In the genomic region with DNA sequence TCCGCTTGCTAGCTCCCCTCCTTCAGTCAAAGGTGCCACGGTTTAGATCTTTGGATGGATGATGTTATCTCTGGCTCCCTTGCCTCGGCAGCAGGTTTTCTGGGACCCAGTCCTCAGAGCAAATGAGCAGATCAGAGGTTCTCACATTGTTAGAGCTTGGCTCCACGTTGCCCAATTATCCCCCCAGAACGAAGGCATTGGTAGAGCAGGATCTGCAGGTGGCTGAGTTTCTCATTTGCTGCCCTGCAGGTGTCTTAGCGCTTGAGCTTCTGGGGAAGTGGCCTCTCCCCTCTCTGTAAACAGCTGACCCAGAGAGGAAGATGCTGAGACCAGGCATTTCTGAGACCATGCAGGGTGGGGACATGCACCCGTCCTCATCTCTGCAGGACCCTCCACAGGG, we compare ENCODE assay signal across 26 mouse cellular contexts. TPM values are rescaled to one million over a fixed set of nuclear protein-coding genes. Genes with fewer than 3 reads are reported as not detected.
DNase-seq lines count a peak whose midpoint lies in the region; ATAC-seq and TF ChIP-seq lines count a peak whose summit lies in the region.
"Had no signal": no experiment of that assay in that cellular context is flagged by ENCODE, and none has a peak within 500 bp of the region (broad histone marks: within the 10 kb centered on the region; RNA-seq: fewer than 3 reads in every experiment).

No protein-coding gene starts in this region.

- H3K4me2 ChIP-seq in forebrain, embryonic 14.5 days (ENCODE audit: low read length) = no peak overlapping the region
- H3K4me2 ChIP-seq in hindbrain, postnatal 0 days (ENCODE audit: low read depth, low read length) = no peak overlapping the region
- no peak overlapping the region for H3K4me2 ChIP-seq in hindbrain, embryonic 12.5 days (replicated peaks)
- H3K4me2 ChIP-seq: embryonic facial prominence, embryonic 13.5 days; embryonic facial prominence, embryonic 15.5 days; forebrain, embryonic 13.5 days had no signal

- no peak for TF ChIP-seq CTCF in hindbrain, postnatal 0 days (IDR thresholded peaks at IDR 0.05; ENCODE audit: low read depth)
- no peak for TF ChIP-seq CTCF in brain, embryonic 14.5 days (IDR thresholded peaks at IDR 0.05; ENCODE audit: borderline replicate concordance, extremely low read depth, insufficient read depth, insufficient read length)

- H3K27ac ChIP-seq in forebrain, embryonic 10.5 days = peak overlapping the region; percentile 48
- no peak overlapping the region for H3K27ac ChIP-seq in forebrain, embryonic 14.5 days (ENCODE audit: low read depth, low read length)
- H3K27ac ChIP-seq in hindbrain, postnatal 0 days = no peak overlapping the region
- H3K27ac ChIP-seq in hindbrain, embryonic 12.5 days = no peak overlapping the region
- H3K27ac ChIP-seq: embryonic facial prominence, embryonic 13.5 days; embryonic facial prominence, embryonic 15.5 days; forebrain, embryonic 13.5 days had no signal

- no peak for TF ChIP-seq POLR2A in brain, embryonic 14.5 days (IDR thresholded peaks at IDR 0.05; ENCODE audit: borderline replicate concordance, extremely low read depth, insufficient read depth, insufficient read length, poor library complexity, severe bottlenecking)

- H3K9ac ChIP-seq in forebrain, embryonic 14.5 days (ENCODE audit: low read length) = no peak overlapping the region
- no peak overlapping the region for H3K9ac ChIP-seq in hindbrain, postnatal 0 days (replicated peaks; ENCODE audit: low read length)
- no peak overlapping the region for H3K9ac ChIP-seq in hindbrain, embryonic 12.5 days
- H3K9ac ChIP-seq: embryonic facial prominence, embryonic 13.5 days; embryonic facial prominence, embryonic 15.5 days; forebrain, embryonic 13.5 days had no signal

- DNase-seq in forebrain, embryonic 10.5 days (ENCODE audit: extremely low spot score, low spot score) = no peak
- DNase-seq in forebrain, embryonic 14.5 days (ENCODE audit: low spot score) = no peak
- DNase-seq in hindbrain, postnatal 0 days (ENCODE audit: low spot score) = peak; percentile 5
- DNase-seq in A20 (ENCODE audit: low read depth, low spot score) = peak; percentile 70
- peak; percentile 36 for DNase-seq in brain, embryonic 14.5 days (ENCODE audit: low read depth)
- DNase-seq in spleen, postnatal 14 days (ENCODE audit: low spot score in 2 of 2) = no peak
- DNase-seq: adrenal gland, adult 8-10 months; adrenal gland, postnatal 14 days; adrenal gland, postnatal 36 days; B cell, adult 2 months; cerebellum, adult 11 months; cerebellum, adult 18-20 months; cerebellum, adult 9-10 months; cerebellum, postnatal 10 days; embryo, embryonic 11 days had no signal

- peaks cover 13% of the 10 kb centered on the region for H3K4me1 ChIP-seq in forebrain, embryonic 10.5 days
- H3K4me1 ChIP-seq in forebrain, embryonic 14.5 days (ENCODE audit: control insufficient read depth, insufficient read depth, low read length) = no peaks in the 10 kb centered on the region
- no peaks in the 10 kb centered on the region for H3K4me1 ChIP-seq in hindbrain, postnatal 0 days (ENCODE audit: insufficient read depth, low read length)
- no peaks in the 10 kb centered on the region for H3K4me1 ChIP-seq in hindbrain, embryonic 12.5 days
- H3K4me1 ChIP-seq: embryonic facial prominence, embryonic 13.5 days had no signal

- no peak overlapping the region for H3K4me3 ChIP-seq in forebrain, embryonic 10.5 days
- no peak overlapping the region for H3K4me3 ChIP-seq in forebrain, embryonic 14.5 days (ENCODE audit: low read depth, low read length)
- no peak overlapping the region for H3K4me3 ChIP-seq in hindbrain, postnatal 0 days (ENCODE audit: low read length)
- H3K4me3 ChIP-seq in hindbrain, embryonic 12.5 days = no peak overlapping the region
- H3K4me3 ChIP-seq: embryonic facial prominence, embryonic 13.5 days; embryonic facial prominence, embryonic 15.5 days; erythroblast, embryonic 14.5 days; forebrain, embryonic 13.5 days had no signal

- 41% methylated on average over 7 of the region's 7 CpGs for WGBS in forebrain, embryonic 10.5 days
- 32% methylated on average over 7 of the region's 7 CpGs for WGBS in forebrain, embryonic 14.5 days
- WGBS in hindbrain, postnatal 0 days = 42% methylated on average over 7 of the region's 7 CpGs
- WGBS in hindbrain, embryonic 12.5 days = 54% methylated on average over 7 of the region's 7 CpGs

- H3K9me3 ChIP-seq in forebrain, embryonic 10.5 days = no peaks in the 10 kb centered on the region; the same call in 1 of the 2 replicates
- no peaks in the 10 kb centered on the region for H3K9me3 ChIP-seq in forebrain, embryonic 14.5 days (replicated peaks; ENCODE audit: control insufficient read depth, low read length)
- H3K9me3 ChIP-seq in hindbrain, postnatal 0 days (ENCODE audit: low read length) = no peaks in the 10 kb centered on the region
- no peaks in the 10 kb centered on the region for H3K9me3 ChIP-seq in hindbrain, embryonic 12.5 days (replicated peaks)
- H3K9me3 ChIP-seq: embryonic facial prominence, embryonic 13.5 days; embryonic facial prominence, embryonic 15.5 days; forebrain, embryonic 13.5 days; G1E had no signal

- ATAC-seq in forebrain, embryonic 14.5 days = no peak
- ATAC-seq in hindbrain, postnatal 0 days = no peak
- ATAC-seq in hindbrain, embryonic 12.5 days (ENCODE audit: low FRiP score) = no peak
- ATAC-seq: activated CD4-positive, CD25-positive, alpha-beta regulatory T cell, adult 4 months; CD4-positive, CD25-positive, alpha-beta regulatory T cell, adult 4 months; forebrain, embryonic 13.5 days; forebrain, embryonic 16.5 days; Patski had no signal

- H3K36me3 ChIP-seq in forebrain, embryonic 10.5 days (replicated peaks) = no peaks in the 10 kb centered on the region
- no peaks in the 10 kb centered on the region for H3K36me3 ChIP-seq in forebrain, embryonic 14.5 days (ENCODE audit: control insufficient read depth, insufficient read depth, low read length)
- H3K36me3 ChIP-seq in hindbrain, postnatal 0 days (ENCODE audit: insufficient read depth, low read length) = no peaks in the 10 kb centered on the region
- H3K36me3 ChIP-seq in hindbrain, embryonic 12.5 days = no peaks in the 10 kb centered on the region
- H3K36me3 ChIP-seq: embryonic facial prominence, embryonic 13.5 days; embryonic facial prominence, embryonic 15.5 days; G1E had no signal

- 0 out of 2 replicates have a peak, but pooled peaks cover 6% of the 10 kb centered on the region for H3K27me3 ChIP-seq in forebrain, embryonic 10.5 days (ENCODE audit: poor library complexity, severe bottlenecking)
- H3K27me3 ChIP-seq in forebrain, embryonic 14.5 days (replicated peaks; ENCODE audit: control insufficient read depth, insufficient read depth, low read length) = no peaks in the 10 kb centered on the region
- H3K27me3 ChIP-seq in hindbrain, postnatal 0 days (ENCODE audit: insufficient read depth, low read length) = no peaks in the 10 kb centered on the region
- no peaks in the 10 kb centered on the region for H3K27me3 ChIP-seq in hindbrain, embryonic 12.5 days
- H3K27me3 ChIP-seq: CH12.LX; embryonic facial prominence, embryonic 13.5 days; embryonic facial prominence, embryonic 15.5 days; forebrain, embryonic 13.5 days; Patski had no signal

RNA-seq across cellular contexts. Expression of a gene that starts 47.6 kb away (rescaled TPM):
- 6.5 and 6.8 TPM in 2 replicates for polyA plus RNA-seq in forebrain, embryonic 10.5 days (2016; fragmentation: Nextera tagmentation; extraction: Ambion mirVana)
- 2.8 and 4.4 TPM in 2 replicates for polyA plus RNA-seq in forebrain, embryonic 14.5 days (2014; fragmentation: Nextera tagmentation; extraction: Ambion mirVana)
- 10.5 and 11.2 TPM in 2 replicates for total RNA-seq in hindbrain, postnatal 0 days (2014; rRNA removed)
- 7.9 and 8.7 TPM in 2 replicates for polyA plus RNA-seq in hindbrain, postnatal 0 days (2015; fragmentation: Nextera tagmentation; extraction: Ambion mirVana)
- polyA plus RNA-seq in hindbrain, embryonic 12.5 days (2016; fragmentation: Nextera tagmentation; extraction: Ambion mirVana) = 4.0 and 4.6 TPM in 2 replicates
- 1.4 and 3.2 TPM in 2 replicates for polyA plus RNA-seq in brain, embryonic 14.5 days (2012; rRNA removed)

RNA-seq across cellular contexts. Expression of a gene that starts 47.8 kb away (rescaled TPM):
- 2.2 and 2.8 TPM in 2 replicates for polyA plus RNA-seq in forebrain, embryonic 10.5 days (2016; fragmentation: Nextera tagmentation; extraction: Ambion mirVana)
- 5.1 and 6.2 TPM in 2 replicates for polyA plus RNA-seq in forebrain, embryonic 14.5 days (2014; fragmentation: Nextera tagmentation; extraction: Ambion mirVana)
- total RNA-seq in hindbrain, postnatal 0 days (2014; rRNA removed) = 10.4 and 13.1 TPM in 2 replicates
- 9.9 and 10.3 TPM in 2 replicates for polyA plus RNA-seq in hindbrain, postnatal 0 days (2015; fragmentation: Nextera tagmentation; extraction: Ambion mirVana)
- 4.7 and 5.9 TPM in 2 replicates for polyA plus RNA-seq in hindbrain, embryonic 12.5 days (2016; fragmentation: Nextera tagmentation; extraction: Ambion mirVana)
- polyA plus RNA-seq in brain, embryonic 14.5 days (2012; rRNA removed) = 5.2 and 5.3 TPM in 2 replicates

Comparison
In these comparisons a context has a peak if more than half of its experiments do, and no peak if none do; other contexts are left out.
1. DNase-seq: peak in hindbrain, postnatal 0 days (single experiment), A20 (single experiment) and brain, embryonic 14.5 days (single experiment); none in forebrain, embryonic 10.5 days (single experiment), forebrain, embryonic 14.5 days (single experiment) and spleen, postnatal 14 days (0 of 2).